Mouse (Mus musculus) gastrocnemius, adult 2 months (tissue): ENCODE data around the gene Ap5z1. TPM values are rescaled to one million over a fixed set of nuclear protein-coding genes. Genes with fewer than 3 reads are reported as not detected.

Experiments used
- DNase-seq: peaks from one replicate; pipeline ENCODE4 v3.0.0; 2022
- H3K27ac ChIP-seq: fragments of 200-600 bp; 2 replicates; pipeline ENCODE4 v1.8.1; 2022; ENCODE audit warnings: mild to moderate bottlenecking
- H3K4me3 ChIP-seq: fragments of 200-600 bp; 2 replicates; pipeline ENCODE4 v1.8.1; 2022; ENCODE audit warnings: mild to moderate bottlenecking, moderate library complexity
- CTCF ChIP-seq: fragments of 200-600 bp; IDR thresholded peaks from 2 replicates; pipeline ENCODE4 v1.8.1; 2022; ENCODE audit warnings: antibody characterized with exemption, mild to moderate bottlenecking, moderate library complexity
- intact Hi-C: fragments of 180-260 bp; cut with DNase I; formaldehyde crosslinking; loops from one replicate; pipeline ENCODE4 v1.15.1; 2025
- total RNA-seq, 2 experiments: library from RNA; stranded (reverse); gene quantifications; 2 replicates each; pipeline ENCODE4 v1.2.3; 2021

Gene Ap5z1
- total RNA-seq, 2 experiments from 2014 or later = 3.7 to 5.0 TPM

- H3K4me3 ChIP-seq = no peak overlapping the region
- no peak overlapping the region for H3K27ac ChIP-seq
- intact Hi-C loops = no loop called here
- no peak for TF ChIP-seq CTCF
- DNase-seq = no peak
These were observed 56.6 kb downstream of the Ap5z1 start for GRCm38 (mm10) chr5:142520360-142520759.

GRCm38 (mm10) chr5:142521195-142521866, 57.6 kb downstream of the Ap5z1 start:
- intact Hi-C loops = no loop called here
- Histone ChIP-seq H3K27ac (no peak overlapping the region), H3K4me3 (no peak overlapping the region)
- TF ChIP-seq CTCF = no peak
- no peak for DNase-seq

- Histone ChIP-seq H3K4me3 (no peak overlapping the region), H3K27ac (no peak overlapping the region)
- DNase-seq = no peak
- intact Hi-C loops = no loop called here
- no peak for TF ChIP-seq CTCF
These were observed 61.1 kb downstream of the Ap5z1 start for GRCm38 (mm10) chr5:142524711-142525464.

Other genes starting within 250 kb of the Ap5z1 start
- 10 to 100 TPM; 12.2 to 18.9 TPM for gene Foxk1, start 62.4 kb upstream of the Ap5z1 start, total RNA-seq
- gene Papolb, start 66.1 kb downstream of the Ap5z1 start, total RNA-seq = under 1 TPM; 0.08 to 0.14 TPM
- gene Radil, start 87.2 kb downstream of the Ap5z1 start, total RNA-seq = 1 to 10 TPM; 1.5 to 1.8 TPM
- not detected for gene Mmd2, start 144.9 kb downstream of the Ap5z1 start, total RNA-seq
- gene Wipi2, start 163.8 kb downstream of the Ap5z1 start, total RNA-seq = 10 to 100 TPM; 27.1 to 29.3 TPM
- not detected for gene Slc29a4, start 228.6 kb downstream of the Ap5z1 start, total RNA-seq